Mouse (Mus musculus) MEL (cell line): ENCODE measurements at regions not wholly inside any gene's neighbourhood (a gene's known extent, or its start where the extent isn't known, plus 50 kb on each side); places are given as distances from the start of the nearest gene placed in this dataset.

Experiments used
- CHD2 ChIP-seq: IDR thresholded peaks from 2 replicates; pipeline ENCODE4 v1.6.1; 2011; ENCODE audit warnings: low read length, improper control_type of control experiment
- CTCF ChIP-seq, 3 experiments: IDR thresholded peaks in 2 of 3; conservative IDR thresholded peaks in 1 of 3; 2 replicates each; pipeline ENCODE4 v1.5.1; 2011 to 2012; ENCODE audit warnings: low read length in 3 of 3, low read depth in 2 of 3, mild to moderate bottlenecking in 2 of 3, improper control_type of control experiment in 1 of 3, inconsistent platforms in 1 of 3, mixed read lengths in 1 of 3, moderate library complexity in 1 of 3; ENCODE audit not compliant: control insufficient read depth in 1 of 3, insufficient read depth in 1 of 3, poor library complexity in 1 of 3, severe bottlenecking in 1 of 3
- ETS1 ChIP-seq: IDR thresholded peaks from 2 replicates; pipeline ENCODE4 v1.6.1; 2012; ENCODE audit warnings: low read depth, mild to moderate bottlenecking, inconsistent platforms, low read length, improper control_type of control experiment, moderate library complexity
- GATA1 ChIP-seq: IDR thresholded peaks from 2 replicates; pipeline ENCODE4 v1.6.1; 2011; ENCODE audit warnings: low read depth, low read length, improper control_type of control experiment
- HCFC1 ChIP-seq: IDR thresholded peaks from 2 replicates; pipeline ENCODE4 v1.6.1; 2012; ENCODE audit warnings: low read depth, mild to moderate bottlenecking, inconsistent platforms, low read length, improper control_type of control experiment, moderate library complexity
- MAZ ChIP-seq: IDR thresholded peaks from 2 replicates; pipeline ENCODE4 v1.6.1; 2012; ENCODE audit warnings: low read depth, mild to moderate bottlenecking, inconsistent platforms, low read length, improper control_type of control experiment
- POLR2A ChIP-seq, 2 experiments: IDR thresholded peaks; 2 replicates each; pipeline ENCODE4 v1.6.1; 2011 to 2012; ENCODE audit warnings: low read length in 2 of 2, mild to moderate bottlenecking in 2 of 2, control low read depth in 1 of 2, improper control_type of control experiment in 1 of 2, low read depth in 1 of 2, moderate library complexity in 1 of 2; ENCODE audit not compliant: control insufficient read depth in 1 of 2, insufficient read depth in 1 of 2, poor library complexity in 1 of 2
- UBTF ChIP-seq: IDR thresholded peaks from 2 replicates; pipeline ENCODE4 v1.6.1; 2012; ENCODE audit warnings: low read depth, mild to moderate bottlenecking, inconsistent platforms, low read length, improper control_type of control experiment, moderate library complexity, borderline replicate concordance; ENCODE audit not compliant: insufficient read depth
- ZC3H11A ChIP-seq: IDR thresholded peaks from 2 replicates; pipeline ENCODE4 v1.6.1; 2012; ENCODE audit warnings: low read depth, mild to moderate bottlenecking, inconsistent platforms, low read length, improper control_type of control experiment
- ZKSCAN1 ChIP-seq: IDR thresholded peaks from 2 replicates; pipeline ENCODE4 v1.6.1; 2012; ENCODE audit warnings: low read depth, mild to moderate bottlenecking, inconsistent platforms, low read length, improper control_type of control experiment, moderate library complexity

DNA sequence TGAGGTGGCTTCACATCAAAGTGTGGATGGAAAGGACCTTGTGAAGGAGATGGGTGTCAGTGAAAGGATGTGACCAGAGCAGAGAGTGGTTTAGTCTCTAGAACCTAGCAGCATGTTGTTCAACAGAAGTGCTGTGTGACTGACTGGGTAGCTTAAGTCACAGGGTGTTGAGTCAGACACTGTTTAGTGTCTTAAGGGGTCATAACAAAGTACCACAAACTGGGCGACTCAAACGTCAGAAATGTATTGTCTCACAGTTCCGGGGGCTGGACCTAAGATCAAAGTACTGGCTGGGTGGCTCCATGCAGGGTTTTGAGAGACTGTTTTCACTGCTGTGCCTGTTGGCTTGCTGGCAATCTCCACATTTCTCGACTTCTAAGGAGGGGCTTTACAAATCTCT lies 68.1 kb upstream of the Gadd45a start:
- TF ChIP-seq HCFC1: no peak
- TF ChIP-seq CTCF (IDR thresholded peaks at IDR 0.05 in 2 of 3, conservative IDR thresholded peaks at IDR 0.05 in 1 of 3; ENCODE audit: control insufficient read depth in 1 of 3, insufficient read depth in 1 of 3, low read depth in 2 of 3, low read length in 3 of 3, poor library complexity in 1 of 3, severe bottlenecking in 1 of 3): no peak
- TF ChIP-seq ZC3H11A: no peak
- no peak for TF ChIP-seq MAZ
- TF ChIP-seq POLR2A (IDR thresholded peaks at IDR 0.05; ENCODE audit: control insufficient read depth in 1 of 2, insufficient read depth in 1 of 2, low read depth in 1 of 2, low read length in 2 of 2, poor library complexity in 1 of 2): no peak
- no peak for TF ChIP-seq ZKSCAN1
- no peak for TF ChIP-seq CHD2
- no peak for TF ChIP-seq ETS1
- no peak for TF ChIP-seq GATA1
- no peak for TF ChIP-seq UBTF
